Mouse (Mus musculus): ENCODE measurements around the gene Scamp5. TPM values are rescaled to one million over a fixed set of nuclear protein-coding genes. Genes with fewer than 3 reads are reported as not detected.

Gene Scamp5
- total RNA-seq, 2 experiments from 2014 or later: 0.82 to 0.95 TPM

DNA sequence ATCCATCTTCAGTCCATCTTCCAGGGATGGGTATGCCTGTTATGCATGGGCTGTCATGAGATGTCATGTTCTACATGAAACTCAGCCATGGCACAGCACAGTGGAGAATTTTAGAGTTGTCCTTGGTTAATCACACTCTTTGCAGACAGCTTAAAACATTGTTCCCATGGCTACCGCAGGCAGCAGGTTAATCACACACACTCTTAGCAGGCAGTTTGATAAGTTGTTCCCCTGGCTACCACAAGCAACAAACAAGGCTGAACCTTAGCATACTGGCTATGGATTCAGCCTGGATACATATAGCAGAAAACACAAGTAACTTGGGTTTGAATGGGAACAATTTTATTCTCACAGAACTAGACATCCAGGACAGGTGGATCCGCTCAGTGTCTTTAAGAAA, 25.7 kb upstream of the Scamp5 start:
- intact Hi-C loops (cut with DNase I): no loop called here
- H3K4me3 ChIP-seq: no peak overlapping the region

DNA sequence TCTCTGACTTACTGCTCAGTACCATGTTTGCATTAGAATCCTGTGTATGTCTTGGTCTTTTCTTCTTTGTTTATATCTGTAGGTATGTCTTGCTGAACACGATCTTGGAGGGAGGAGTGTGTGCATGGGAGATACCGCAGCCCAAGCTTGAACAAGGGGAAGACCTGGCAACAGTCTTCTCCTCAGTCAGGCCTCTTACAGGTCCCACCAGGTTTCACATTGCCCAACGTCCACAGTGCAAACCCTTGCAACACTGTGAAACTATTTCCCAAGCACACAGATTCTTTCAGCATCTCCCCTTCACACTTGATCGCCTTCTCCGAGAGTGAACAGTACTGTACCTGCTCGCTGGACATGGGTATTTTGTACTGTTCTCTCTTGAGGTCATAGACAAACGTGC, 19.9 kb upstream of the Scamp5 start:
- intact Hi-C loops (cut with DNase I): loop anchor here (2.0 kb wide), 1 partner anchor 167 kb away; no protein-coding TSS in a partner anchor
- TF ChIP-seq CTCF (IDR thresholded peaks at IDR 0.05): no peak

More for the DNA sequence above, 25.7 kb upstream of the Scamp5 start:
- no peak for DNase-seq
- TF ChIP-seq CTCF (IDR thresholded peaks at IDR 0.05): no peak
- H3K27ac ChIP-seq: no peak overlapping the region

DNA sequence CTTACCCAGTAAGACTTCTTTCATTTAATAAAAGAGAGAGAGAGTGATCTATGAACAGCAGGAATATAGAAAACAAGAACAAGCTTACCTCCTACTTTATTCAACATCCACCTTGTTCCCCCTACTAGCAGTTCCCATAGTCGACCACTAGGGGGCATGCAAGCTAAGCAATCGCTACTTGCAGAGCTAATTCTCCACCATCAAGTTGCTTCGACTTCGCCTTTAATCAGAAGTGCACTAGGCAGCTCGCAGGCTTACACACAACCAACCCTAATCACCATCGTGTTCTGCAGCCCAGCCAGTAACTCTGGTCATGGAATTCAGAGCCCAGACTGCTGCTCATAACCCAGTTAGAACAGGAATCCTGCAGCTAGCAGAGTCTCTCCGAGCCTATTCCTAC, 17.9 kb upstream of the Scamp5 start:
- H3K4me3 ChIP-seq: no peak overlapping the region
- TF ChIP-seq CTCF (IDR thresholded peaks at IDR 0.05): peak; percentile 97
- intact Hi-C loops (cut with DNase I): loop anchor here (1.0 to 2.0 kb wide), 2 partner anchors 30 to 169 kb away; no protein-coding TSS in a partner anchor
- no peak overlapping the region for H3K27ac ChIP-seq
- peak; percentile 81 for DNase-seq

More for the DNA sequence above, 19.9 kb upstream of the Scamp5 start:
- H3K27ac ChIP-seq: no peak overlapping the region
- no peak for DNase-seq
- H3K4me3 ChIP-seq: no peak overlapping the region

DNA sequence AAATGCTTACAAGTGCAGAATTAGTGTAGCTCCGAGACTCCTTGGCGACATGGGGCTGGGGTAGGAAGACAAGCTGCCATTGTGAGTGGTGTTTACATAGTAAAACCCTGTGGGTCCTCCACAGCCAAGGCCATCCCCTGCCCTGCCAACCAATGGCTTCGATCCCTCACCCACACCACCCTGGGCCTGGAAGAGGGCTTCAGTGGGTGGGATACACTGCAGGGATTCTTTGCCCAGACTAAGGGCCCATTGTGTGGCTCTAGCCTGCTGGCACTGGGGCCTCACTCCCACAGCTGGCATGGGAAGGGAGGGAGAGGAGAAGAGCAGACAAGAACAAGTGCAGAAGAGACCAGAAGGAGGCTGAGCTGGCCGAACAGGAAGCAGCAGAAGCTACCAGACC, 1.1 kb upstream of the Scamp5 start:
- intact Hi-C loops (cut with DNase I): no loop called here
- no peak for TF ChIP-seq CTCF (IDR thresholded peaks at IDR 0.05)
- no peak for DNase-seq

DNA sequence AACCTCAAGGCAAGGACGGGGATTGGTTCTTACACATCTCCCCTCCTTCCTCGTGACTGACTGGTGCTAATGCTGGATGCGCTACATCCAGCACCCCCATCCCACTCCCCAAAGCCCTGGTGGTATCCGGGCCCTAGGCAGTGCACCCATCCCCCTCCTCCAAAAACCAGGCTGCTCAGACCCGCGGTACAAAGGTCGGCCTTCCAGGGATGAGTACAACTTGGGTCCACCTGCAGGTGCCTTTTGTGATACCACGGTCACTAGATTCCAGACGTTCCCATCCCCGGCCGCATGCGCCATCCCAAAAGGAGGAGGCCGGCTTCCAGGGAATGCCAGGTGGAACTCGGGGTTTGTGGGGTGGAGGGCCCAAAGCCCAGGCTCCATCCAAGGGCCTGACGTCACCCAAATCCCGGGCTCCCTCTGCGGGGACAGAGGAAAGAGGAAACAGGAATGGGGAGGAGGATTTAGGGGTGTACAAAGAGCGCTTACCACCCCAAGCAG, 539 bp downstream of the Scamp5 start:
- DNase-seq: peak; percentile 32
- TF ChIP-seq CTCF (IDR thresholded peaks at IDR 0.05): no peak
- intact Hi-C loops (cut with DNase I): no loop called here
- H3K27ac ChIP-seq: peak overlapping the region; percentile 73
- peak overlapping the region; percentile 87 for H3K4me3 ChIP-seq

More for the DNA sequence above, 1.1 kb upstream of the Scamp5 start:
- Histone ChIP-seq H3K27ac (no peak overlapping the region), H3K4me3 (no peak overlapping the region)

DNA sequence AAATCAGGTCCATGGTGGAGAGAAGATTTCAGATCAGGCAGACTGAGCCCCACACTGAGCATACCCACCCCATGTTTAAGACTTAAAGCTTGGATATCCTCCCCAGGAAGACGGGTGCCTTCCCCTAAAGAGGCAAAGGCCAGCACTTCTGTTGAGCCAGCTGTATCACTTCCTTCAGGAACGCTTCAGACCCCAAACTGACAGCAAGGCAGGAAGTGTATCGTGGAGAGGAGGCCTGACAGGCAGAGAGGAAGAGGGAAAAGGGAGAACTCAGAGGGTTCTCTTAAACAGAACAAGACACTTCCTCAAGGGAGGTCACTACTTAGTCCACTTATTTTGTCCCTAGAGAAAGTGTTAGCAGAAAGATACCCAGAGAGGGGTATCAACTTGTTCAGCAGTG, 1.8 kb downstream of the Scamp5 start:
- intact Hi-C loops (cut with DNase I): no loop called here
- Histone ChIP-seq H3K4me3 (no peak overlapping the region), H3K27ac (no peak overlapping the region)
- TF ChIP-seq CTCF (IDR thresholded peaks at IDR 0.05): no peak
- DNase-seq: no peak

DNA sequence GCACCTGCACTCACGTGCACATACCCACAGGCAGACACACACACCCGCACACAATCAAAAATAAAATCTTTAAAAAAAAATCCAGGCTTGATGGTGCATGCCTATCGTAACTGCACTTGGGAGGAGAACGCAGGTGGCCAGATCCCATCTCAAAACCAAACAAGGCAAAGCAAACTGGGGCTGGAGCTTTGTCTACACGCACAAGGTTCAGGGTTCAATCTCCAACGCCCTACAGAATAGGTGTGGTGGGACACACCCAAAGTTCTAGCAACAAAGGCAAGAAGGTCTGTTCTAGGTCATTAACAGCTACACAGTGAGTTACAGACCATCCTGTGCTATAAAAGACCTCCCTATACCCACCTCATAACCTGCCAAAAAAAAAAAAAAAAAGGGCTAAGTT, 5.0 kb downstream of the Scamp5 start:
- intact Hi-C loops (cut with DNase I): no loop called here
- no peak overlapping the region for H3K27ac ChIP-seq
- no peak for TF ChIP-seq CTCF (IDR thresholded peaks at IDR 0.05)

DNA sequence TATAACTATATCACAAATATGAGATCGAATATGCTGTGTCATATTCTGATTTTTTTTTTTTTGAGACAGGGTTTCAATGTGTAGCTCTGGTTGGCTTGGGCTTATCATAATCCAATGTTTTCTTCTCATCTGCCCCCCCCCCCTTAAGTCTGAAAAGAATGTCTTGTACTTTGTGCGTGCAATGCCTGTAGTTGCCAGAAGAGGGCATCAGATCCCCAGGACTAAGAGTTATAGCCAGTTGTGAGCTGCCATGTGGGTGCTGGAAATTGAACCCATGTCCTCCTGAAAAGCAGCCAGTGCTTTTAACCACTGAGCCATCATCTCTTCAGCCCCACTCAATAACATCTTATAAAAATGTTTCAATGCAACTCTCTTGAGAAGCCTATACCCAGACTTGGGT, 8.2 kb downstream of the Scamp5 start:
- DNase-seq: no peak

More for the DNA sequence above, 5.0 kb downstream of the Scamp5 start:
- no peak for DNase-seq
- no peak overlapping the region for H3K4me3 ChIP-seq

DNA sequence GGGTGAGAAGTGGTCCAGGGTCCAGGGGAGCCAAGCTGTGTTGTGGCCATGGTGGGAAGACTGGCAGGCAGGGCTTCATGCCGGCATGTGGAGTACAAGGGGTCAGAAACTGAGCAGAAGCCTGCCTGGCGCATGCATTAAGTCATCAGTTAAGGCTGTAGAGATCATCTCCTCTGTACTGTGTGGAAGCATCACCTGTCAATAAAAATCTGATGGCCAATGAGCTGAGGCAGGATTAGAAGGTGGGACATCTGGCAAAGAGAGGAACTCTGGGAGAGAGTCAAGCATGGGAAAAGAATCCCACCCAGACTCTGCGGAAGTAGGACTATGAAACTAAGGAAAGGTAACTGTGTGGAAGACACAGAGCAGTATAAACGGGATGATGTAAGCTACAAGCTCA, 14.3 kb downstream of the Scamp5 start:
- intact Hi-C loops (cut with DNase I): no loop called here
- TF ChIP-seq CTCF (IDR thresholded peaks at IDR 0.05): no peak
- no peak for DNase-seq
- Histone ChIP-seq H3K4me3 (no peak overlapping the region), H3K27ac (no peak overlapping the region)

More for the DNA sequence above, 8.2 kb downstream of the Scamp5 start:
- TF ChIP-seq CTCF (IDR thresholded peaks at IDR 0.05): peak; percentile 19; the same call in 1 of the 2 replicates
- intact Hi-C loops (cut with DNase I): no loop called here
- Histone ChIP-seq H3K27ac (no peak overlapping the region), H3K4me3 (no peak overlapping the region)

DNA sequence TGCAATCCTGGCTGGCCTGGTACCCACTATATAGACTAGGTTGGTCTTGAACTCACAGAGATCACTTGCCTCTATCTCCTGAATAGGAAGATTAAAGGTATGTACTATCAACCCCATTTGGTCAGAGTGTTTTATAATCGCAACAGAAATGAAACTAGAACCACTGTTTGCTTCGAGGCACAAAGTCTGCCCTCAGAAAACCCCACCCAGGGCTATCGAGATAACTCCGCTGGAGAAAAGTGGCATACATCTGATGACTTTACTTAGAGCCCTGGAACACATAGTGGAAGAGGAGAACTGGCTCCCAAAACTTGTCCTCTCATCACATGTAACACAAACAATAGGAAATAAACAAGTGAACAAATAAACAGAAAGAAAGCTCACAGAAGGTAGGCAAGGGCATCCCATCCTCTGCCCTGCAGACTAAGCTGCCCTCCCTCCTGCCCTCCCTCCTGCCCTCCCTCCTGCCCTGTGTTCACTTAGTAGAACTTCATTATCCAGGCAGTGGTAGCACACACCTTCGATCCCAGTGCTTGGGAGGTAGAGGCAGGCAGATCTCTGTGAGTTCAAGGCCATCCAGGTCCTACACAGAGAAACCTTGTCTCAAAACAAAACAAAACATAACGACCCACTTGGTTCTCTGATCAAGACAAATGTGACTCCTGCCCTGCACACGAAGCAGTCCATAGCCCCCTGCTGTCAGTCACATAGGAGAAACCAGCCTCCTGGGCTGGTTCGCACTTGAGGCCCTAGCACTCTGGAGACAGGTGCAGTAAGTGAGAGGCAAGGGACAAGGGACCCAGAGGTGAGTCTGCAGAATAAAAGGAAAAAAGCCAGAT, 15.0 kb downstream of the Scamp5 start:
- no peak for TF ChIP-seq CTCF (IDR thresholded peaks at IDR 0.05)
- intact Hi-C loops (cut with DNase I): no loop called here
- Histone ChIP-seq H3K4me3 (no peak overlapping the region), H3K27ac (no peak overlapping the region)
- DNase-seq: no peak

DNA sequence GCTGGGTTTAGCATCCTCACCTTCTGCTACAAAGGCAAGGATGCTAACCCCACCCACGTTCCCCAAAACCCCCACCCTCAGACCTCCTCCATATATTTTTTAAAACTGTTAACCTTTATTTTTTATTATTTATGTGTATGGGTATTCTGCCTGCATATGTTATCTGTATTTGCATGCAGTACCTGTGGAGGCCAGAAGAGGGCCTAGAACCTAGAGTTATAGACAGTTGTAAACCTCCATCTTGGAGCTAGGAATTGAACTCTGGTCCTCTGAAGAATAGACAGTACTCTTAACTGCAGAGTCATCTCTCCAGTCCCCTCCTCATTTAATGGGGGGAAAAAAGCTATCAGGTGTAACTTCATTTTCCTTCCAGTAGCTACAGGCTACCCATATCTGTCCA, 18.1 kb downstream of the Scamp5 start:
- TF ChIP-seq CTCF (IDR thresholded peaks at IDR 0.05): peak; percentile 45
- Histone ChIP-seq H3K27ac (no peak overlapping the region), H3K4me3 (no peak overlapping the region)
- DNase-seq: no peak
- intact Hi-C loops (cut with DNase I): no loop called here

DNA sequence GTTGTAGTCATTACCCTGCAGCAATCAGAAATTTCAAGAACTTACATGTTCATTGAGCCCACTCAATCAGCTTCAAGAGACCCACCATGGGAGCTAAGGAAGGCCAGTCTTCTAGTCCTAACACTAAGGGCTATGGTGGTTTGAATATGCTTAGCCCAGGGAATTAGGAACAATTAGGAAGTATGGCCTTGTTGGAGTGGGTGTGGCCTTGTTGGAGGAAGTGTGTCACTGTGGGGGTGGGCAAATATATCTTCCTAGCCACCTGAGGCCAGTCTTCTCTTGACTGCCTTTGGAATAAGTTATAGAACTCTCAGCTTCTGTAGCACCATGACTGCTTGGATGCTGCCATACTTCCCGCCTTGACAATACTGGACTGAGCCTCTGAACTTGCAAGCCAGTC, 27.2 kb downstream of the Scamp5 start:
- no peak for DNase-seq
- intact Hi-C loops (cut with DNase I): no loop called here
- no peak overlapping the region for H3K27ac ChIP-seq
- H3K4me3 ChIP-seq: no peak overlapping the region
- no peak for TF ChIP-seq CTCF (IDR thresholded peaks at IDR 0.05)

DNA sequence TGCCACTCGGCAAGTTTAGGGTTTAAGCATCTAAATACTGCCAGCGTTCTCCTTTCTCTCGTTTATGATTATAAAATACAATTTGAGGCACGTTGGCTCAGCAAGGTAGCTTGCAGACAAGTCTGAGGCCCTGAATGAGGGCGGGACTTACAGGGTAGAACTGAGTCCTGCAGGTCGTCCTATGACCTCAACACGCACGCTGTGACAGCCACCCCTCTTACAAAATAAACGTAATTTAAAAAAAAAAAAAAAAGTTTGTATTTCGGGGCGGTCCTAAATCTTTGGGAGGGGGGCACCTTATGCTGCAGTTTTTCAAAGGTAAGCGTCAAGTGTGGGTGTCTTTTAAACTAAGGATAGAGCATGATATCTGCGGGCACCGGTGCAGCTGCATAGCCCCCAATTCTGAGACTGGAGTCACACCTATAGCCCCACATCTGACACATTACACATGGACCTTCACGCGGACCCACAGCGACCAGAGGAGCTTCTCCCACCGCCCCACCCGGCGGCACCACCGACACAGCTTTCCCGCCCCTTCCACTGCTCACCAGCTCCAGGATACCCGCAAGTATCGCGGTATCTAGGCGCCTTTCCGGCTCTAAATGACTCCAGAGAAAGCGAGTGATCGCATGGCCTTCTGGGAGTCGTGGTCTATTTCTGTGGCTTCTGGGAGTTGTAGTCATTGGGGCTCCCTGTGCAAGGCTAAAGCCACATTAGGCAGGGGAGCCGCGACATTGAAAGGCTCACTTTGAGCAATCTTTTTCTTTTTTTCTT, 28.2 kb downstream of the Scamp5 start, which contains the start of gene Ppcdc:
Gene Ppcdc (minus strand): TSS at position 603 of the 774 bp plus-strand sequence.
- peak; percentile 93 for DNase-seq
- no peak for TF ChIP-seq CTCF (IDR thresholded peaks at IDR 0.05)
- Histone ChIP-seq H3K27ac (peak within 1 kb of the TSS; percentile 87), H3K4me3 (peak within 1 kb of the TSS; percentile 81)
- intact Hi-C loops (cut with DNase I): no loop called here
